Mouse (Mus musculus) thymus, adult 2 months (tissue): ENCODE results near the gene Nr2c2.

Experiments used
- CTCF ChIP-seq: fragments of 200-500 bp; IDR thresholded peaks from 2 replicates; pipeline ENCODE4 v1.5.1; 2012; ENCODE audit warnings: mild to moderate bottlenecking, control low read depth, low read length, moderate library complexity, borderline replicate concordance; ENCODE audit not compliant: control insufficient read depth, poor library complexity, insufficient read depth; ENCODE audit errors: extremely low read depth
- POLR2A ChIP-seq: fragments of 200-500 bp; IDR thresholded peaks from 2 replicates; pipeline ENCODE4 v1.6.1; 2012; ENCODE audit warnings: mild to moderate bottlenecking, low read length, control low read depth, moderate library complexity; ENCODE audit not compliant: control insufficient read depth, poor library complexity, insufficient read depth; ENCODE audit errors: extremely low read depth

GRCm38 (mm10) chr6:92214055-92214772 is 123.0 kb downstream of the Nr2c2 start:
- TF ChIP-seq CTCF (no peak), POLR2A (no peak)
